Mouse (Mus musculus) CH12.LX (cell line): Measurements from ENCODE around the gene Txn1.

Experiments
- CTCF ChIP-seq, 2 experiments: IDR thresholded peaks in 1 of 2; conservative IDR thresholded peaks in 1 of 2; 2 replicates each; pipeline ENCODE4 v1.5.1; 2011 to 2012; ENCODE audit warnings: low read depth in 2 of 2, low read length in 2 of 2, improper control_type of control experiment in 1 of 2, inconsistent platforms in 1 of 2, mild to moderate bottlenecking in 1 of 2, moderate library complexity in 1 of 2
- HCFC1 ChIP-seq: IDR thresholded peaks from 2 replicates; pipeline ENCODE4 v1.6.1; 2012; ENCODE audit warnings: low read depth, mild to moderate bottlenecking, inconsistent platforms, low read length, improper control_type of control experiment
- MYC ChIP-seq: IDR thresholded peaks from 2 replicates; pipeline ENCODE4 v1.6.1; 2011; ENCODE audit warnings: low read depth, mild to moderate bottlenecking, improper control_type of control experiment, low read length
- SIN3A ChIP-seq: IDR thresholded peaks from 2 replicates; pipeline ENCODE4 v1.6.1; 2012; ENCODE audit warnings: low read length, improper control_type of control experiment, inconsistent platforms
- ZMIZ1 ChIP-seq: IDR thresholded peaks from 2 replicates; pipeline ENCODE4 v1.6.1; 2012; ENCODE audit warnings: low read depth, mild to moderate bottlenecking, inconsistent platforms, low read length, improper control_type of control experiment

- TF ChIP-seq HCFC1, result no peak
- no peak for TF ChIP-seq ZMIZ1
- TF ChIP-seq CTCF (conservative IDR thresholded peaks at IDR 0.05 in 1 of 2, IDR thresholded peaks at IDR 0.05 in 1 of 2; ENCODE audit: low read depth in 2 of 2, low read length in 2 of 2), result no peak
- TF ChIP-seq MYC, result no peak
- TF ChIP-seq SIN3A, result no peak
Observed at GRCm38 (mm10) chr4:57922171-57922570, 34.0 kb downstream of the Txn1 start.
